Mouse (Mus musculus) liver, adult 2 months (tissue): ENCODE data around the gene Itprip.

Experiments used
- CTCF ChIP-seq: fragments of 200-500 bp; IDR thresholded peaks from 2 replicates; pipeline ENCODE4 v1.5.1; 2011; ENCODE audit warnings: low read depth, low read length, control low read depth
- POLR2A ChIP-seq: fragments of 200-500 bp; IDR thresholded peaks from 2 replicates; pipeline ENCODE4 v1.6.1; 2011; ENCODE audit warnings: low read length, control low read depth; ENCODE audit not compliant: insufficient read depth; ENCODE audit errors: extremely low read depth

DNA sequence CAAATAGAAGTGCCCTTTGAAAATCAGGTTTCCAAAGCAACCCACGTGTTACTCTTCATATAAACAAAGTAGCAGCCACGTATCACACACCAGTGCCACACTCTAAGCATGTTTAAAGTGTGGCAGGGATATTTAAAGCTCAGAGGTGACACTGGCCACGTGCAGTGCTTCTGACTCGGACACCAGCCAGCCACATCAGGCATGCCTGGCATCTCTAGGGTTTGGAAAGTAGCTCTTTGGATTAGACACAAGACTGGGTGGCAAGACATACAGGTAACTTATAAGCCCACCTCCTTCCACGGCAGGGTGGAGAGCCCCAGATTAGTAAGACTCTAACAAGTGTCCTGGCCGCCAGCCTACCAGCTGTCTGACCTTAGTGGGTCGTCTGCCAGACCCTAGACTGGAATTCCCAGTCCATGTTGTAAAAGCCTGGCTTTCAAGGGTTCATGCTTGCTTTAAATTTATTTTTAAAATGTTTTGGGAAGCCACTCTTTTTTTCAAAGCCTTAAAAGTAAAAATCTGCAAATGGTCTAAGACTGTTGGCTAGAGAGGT lies 33.8 kb downstream of the Itprip start:
- TF ChIP-seq POLR2A: no peak
- TF ChIP-seq CTCF: no peak
